Mouse (Mus musculus): ENCODE data around the gene Zcchc17. TPM values are rescaled to one million over a fixed set of nuclear protein-coding genes. Genes with fewer than 3 reads are reported as not detected.

The Zcchc17 gene
- polyA plus RNA-seq, 1 experiment from 2014 or later: 56.5 TPM

DNA sequence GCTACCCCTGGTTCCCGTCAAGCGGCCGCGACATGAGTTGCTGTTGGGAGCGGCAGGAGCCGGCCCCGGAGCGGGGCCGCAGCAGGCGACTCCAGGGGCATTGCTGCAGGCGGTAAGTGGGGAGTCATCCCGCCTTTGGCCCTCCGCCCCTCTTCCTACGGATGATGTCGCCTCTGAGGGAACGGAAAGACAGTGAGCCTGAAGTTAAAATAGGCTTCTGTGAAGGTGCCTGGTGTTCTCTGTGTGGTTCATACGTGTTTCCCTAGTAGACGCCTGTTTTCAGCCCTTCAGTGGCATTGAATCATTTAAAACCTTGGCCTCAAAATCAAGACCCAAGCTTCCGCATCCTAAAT lies 471 bp upstream of the Zcchc17 start:
- peak; percentile 39 for ATAC-seq (replicated peaks; ENCODE audit: insufficient number of reproducible peaks, low FRiP score, low TSS enrichment)
- H3K27ac ChIP-seq (ENCODE audit: low read depth, low read length): peak overlapping the region; percentile 86
- peaks cover 14% of the 10 kb centered on the region for H3K36me3 ChIP-seq (ENCODE audit: control insufficient read depth, insufficient read depth, low read length)
- peak overlapping the region; percentile 84 for H3K4me3 ChIP-seq (ENCODE audit: low read depth, low read length)
- no peaks in the 10 kb centered on the region for H3K9me3 ChIP-seq (replicated peaks; ENCODE audit: control insufficient read depth, low read length)
- WGBS (ENCODE audit: insufficient replicate concordance): under 1% methylated on average over 19 of the region's 19 CpGs
- H3K4me2 ChIP-seq: peak overlapping the region; percentile 89
- H3K9ac ChIP-seq (ENCODE audit: low read depth, low read length): peak overlapping the region; percentile 95
- H3K27me3 ChIP-seq (ENCODE audit: control insufficient read depth, insufficient read depth, low read length): no peaks in the 10 kb centered on the region
- peaks cover 6% of the 10 kb centered on the region for H3K4me1 ChIP-seq (ENCODE audit: control insufficient read depth, insufficient read depth, low read length)

DNA sequence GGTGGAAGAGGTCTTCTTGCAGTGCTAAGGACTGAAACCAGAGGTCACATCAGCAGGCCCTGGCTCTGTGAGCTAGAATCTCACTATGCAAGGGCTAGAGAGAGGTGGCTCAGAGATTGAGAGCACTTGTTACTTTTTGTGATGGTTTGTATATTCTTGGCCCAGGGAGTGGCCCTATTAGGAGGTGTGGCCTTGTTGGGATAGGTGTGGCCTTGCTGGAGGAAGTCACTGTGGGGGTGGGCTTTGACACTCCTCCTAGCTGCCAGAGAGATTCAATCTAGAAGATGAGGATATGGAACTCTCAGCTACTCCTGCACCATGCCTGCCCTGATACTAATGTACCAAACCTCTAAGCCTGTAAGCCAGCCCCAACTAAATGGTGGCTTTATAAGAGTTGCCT lies 1.8 kb downstream of the Zcchc17 start:
- no peak for ATAC-seq (replicated peaks; ENCODE audit: insufficient number of reproducible peaks, low FRiP score, low TSS enrichment)
- Histone ChIP-seq H3K36me3 (ENCODE audit: control insufficient read depth, insufficient read depth, low read length) (0 out of 2 replicates have a peak, but pooled peaks cover 3% of the 10 kb centered on the region), H3K4me2 (0 out of 2 replicates have a peak overlapping the region, but pooled peaks have one; percentile 90), H3K4me1 (ENCODE audit: control insufficient read depth, insufficient read depth, low read length) (peaks cover 6% of the 10 kb centered on the region), H3K27ac (ENCODE audit: low read depth, low read length) (no peak overlapping the region), H3K4me3 (ENCODE audit: low read depth, low read length) (no peak overlapping the region), H3K27me3 (ENCODE audit: control insufficient read depth, insufficient read depth, low read length) (no peaks in the 10 kb centered on the region), H3K9ac (ENCODE audit: low read depth, low read length) (no peak overlapping the region), H3K9me3 (replicated peaks; ENCODE audit: control insufficient read depth, low read length) (no peaks in the 10 kb centered on the region)

DNA sequence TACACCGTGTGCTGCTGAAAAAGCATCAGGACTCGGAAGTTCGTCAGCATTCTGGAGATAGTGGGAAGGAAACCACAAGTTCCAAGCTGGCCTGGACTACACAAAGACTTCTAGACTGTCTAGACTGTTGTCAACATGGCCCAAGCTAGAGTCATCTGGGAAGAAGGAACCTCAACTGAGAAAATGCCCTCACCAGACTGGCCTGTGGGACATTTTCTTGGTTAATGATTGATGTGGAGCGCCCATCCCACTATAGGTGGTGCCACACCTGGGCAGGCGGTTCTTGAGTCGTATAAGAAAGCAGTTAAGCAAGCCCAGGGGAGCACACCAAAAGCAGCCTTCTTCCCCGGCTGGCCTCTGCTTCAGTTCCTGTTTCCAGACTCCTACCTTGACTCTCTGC lies 7.2 kb downstream of the Zcchc17 start:
- WGBS (ENCODE audit: insufficient replicate concordance): 86% methylated on average over 7 of the region's 7 CpGs
- H3K4me2 ChIP-seq: no peak overlapping the region
- ATAC-seq (replicated peaks; ENCODE audit: insufficient number of reproducible peaks, low FRiP score, low TSS enrichment): no peak

DNA sequence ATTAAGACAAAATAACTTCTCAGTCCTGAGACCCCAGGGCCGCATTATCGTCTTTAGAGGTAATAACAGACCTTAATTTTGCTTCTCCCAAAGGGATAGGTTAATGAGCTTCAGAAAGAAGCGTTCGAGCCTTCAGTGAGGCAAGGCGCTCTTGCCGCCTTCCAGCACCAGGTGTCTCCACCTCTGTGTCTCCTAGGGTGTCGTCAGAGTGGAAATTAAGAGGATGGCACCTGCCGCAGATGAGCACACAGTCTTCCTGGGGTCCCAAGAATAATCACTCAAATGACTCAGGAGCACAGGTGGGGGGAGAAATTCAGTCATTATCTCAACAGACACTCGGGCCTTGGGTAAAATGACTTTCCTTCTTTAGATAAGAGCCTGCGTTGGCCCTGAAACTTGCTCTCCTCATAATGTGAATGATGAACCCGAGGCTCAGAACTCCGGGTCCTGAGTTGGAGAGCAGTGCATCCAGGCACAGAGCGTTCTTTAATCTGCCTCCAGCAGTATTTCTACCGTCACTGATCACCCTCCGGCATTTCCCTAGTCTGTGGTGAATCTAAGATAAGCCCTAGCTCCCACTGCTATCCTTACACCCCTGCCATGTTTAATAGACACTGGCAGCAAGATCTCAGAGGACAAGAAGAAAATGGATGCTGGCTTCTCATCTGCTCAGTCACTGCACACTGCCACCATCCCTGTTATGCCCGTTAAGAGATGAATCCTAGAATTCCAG lies 8.9 kb downstream of the Zcchc17 start:
- H3K27ac ChIP-seq (ENCODE audit: low read depth, low read length): no peak overlapping the region
- 81% methylated on average over 16 of the region's 16 CpGs for WGBS (ENCODE audit: insufficient replicate concordance)
- H3K36me3 ChIP-seq (ENCODE audit: control insufficient read depth, insufficient read depth, low read length): peaks cover 24% of the 10 kb centered on the region
- no peaks in the 10 kb centered on the region for H3K9me3 ChIP-seq (replicated peaks; ENCODE audit: control insufficient read depth, low read length)
- H3K4me2 ChIP-seq: no peak overlapping the region
- ATAC-seq (replicated peaks; ENCODE audit: insufficient number of reproducible peaks, low FRiP score, low TSS enrichment): no peak
- no peaks in the 10 kb centered on the region for H3K4me1 ChIP-seq (ENCODE audit: control insufficient read depth, insufficient read depth, low read length)
- no peak overlapping the region for H3K9ac ChIP-seq (ENCODE audit: low read depth, low read length)
- H3K27me3 ChIP-seq (ENCODE audit: control insufficient read depth, insufficient read depth, low read length): no peaks in the 10 kb centered on the region
- H3K4me3 ChIP-seq (ENCODE audit: low read depth, low read length): no peak overlapping the region

More for the DNA sequence above, 7.2 kb downstream of the Zcchc17 start:
- no peaks in the 10 kb centered on the region for H3K27me3 ChIP-seq (ENCODE audit: control insufficient read depth, insufficient read depth, low read length)
- H3K9ac ChIP-seq (ENCODE audit: low read depth, low read length): no peak overlapping the region
- peaks cover 24% of the 10 kb centered on the region for H3K36me3 ChIP-seq (ENCODE audit: control insufficient read depth, insufficient read depth, low read length)
- no peaks in the 10 kb centered on the region for H3K4me1 ChIP-seq (ENCODE audit: control insufficient read depth, insufficient read depth, low read length)
- H3K27ac ChIP-seq (ENCODE audit: low read depth, low read length): no peak overlapping the region
- no peaks in the 10 kb centered on the region for H3K9me3 ChIP-seq (replicated peaks; ENCODE audit: control insufficient read depth, low read length)
- no peak overlapping the region for H3K4me3 ChIP-seq (ENCODE audit: low read depth, low read length)

DNA sequence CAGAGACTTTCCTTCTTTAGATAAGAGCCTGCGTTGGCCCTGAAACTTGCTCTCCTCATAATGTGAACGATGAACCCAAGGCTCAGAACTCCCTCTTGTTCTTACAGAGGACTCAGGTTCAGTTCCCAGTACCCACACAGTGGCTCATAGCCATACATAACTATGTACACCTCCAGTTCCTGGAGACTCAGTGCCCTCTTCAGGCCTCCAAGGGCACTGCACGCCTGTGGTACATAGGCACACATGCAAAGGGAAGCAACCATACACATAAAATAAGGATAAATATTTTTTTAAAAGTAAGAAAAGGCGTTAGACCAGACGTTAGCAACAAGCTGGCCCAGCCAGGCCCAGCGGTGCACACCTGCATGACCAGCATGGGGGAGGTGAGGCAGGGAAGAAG lies 10.1 kb downstream of the Zcchc17 start:
- no peak overlapping the region for H3K9ac ChIP-seq (ENCODE audit: low read depth, low read length)
- H3K9me3 ChIP-seq (replicated peaks; ENCODE audit: control insufficient read depth, low read length): no peaks in the 10 kb centered on the region
- H3K27ac ChIP-seq (ENCODE audit: low read depth, low read length): no peak overlapping the region
- no peaks in the 10 kb centered on the region for H3K27me3 ChIP-seq (ENCODE audit: control insufficient read depth, insufficient read depth, low read length)
- WGBS (ENCODE audit: insufficient replicate concordance): 92% methylated on average over 6 of the region's 6 CpGs
- H3K36me3 ChIP-seq (ENCODE audit: control insufficient read depth, insufficient read depth, low read length): peaks cover 24% of the 10 kb centered on the region
- no peak for ATAC-seq (replicated peaks; ENCODE audit: insufficient number of reproducible peaks, low FRiP score, low TSS enrichment)
- no peak overlapping the region for H3K4me2 ChIP-seq
- H3K4me1 ChIP-seq (ENCODE audit: control insufficient read depth, insufficient read depth, low read length): no peaks in the 10 kb centered on the region
- no peak overlapping the region for H3K4me3 ChIP-seq (ENCODE audit: low read depth, low read length)

DNA sequence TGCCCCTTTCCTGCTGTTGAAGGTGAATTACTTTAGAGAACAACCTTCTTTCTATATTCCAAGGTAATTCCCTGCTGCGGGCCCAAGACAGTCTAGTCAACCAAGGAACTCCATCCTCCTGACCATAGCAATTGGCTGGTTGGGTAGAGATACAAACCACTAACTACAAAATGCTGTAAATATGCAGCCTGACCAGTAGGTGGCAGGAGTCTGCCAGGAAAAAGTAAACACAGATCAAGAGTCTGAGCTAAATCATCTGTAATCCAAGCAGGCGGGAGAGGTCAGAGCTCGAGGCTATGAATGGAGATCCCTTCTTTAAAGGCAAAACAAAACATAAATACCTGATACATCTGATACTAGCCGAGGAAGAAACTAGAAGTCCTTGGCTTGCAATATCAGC lies 18.1 kb downstream of the Zcchc17 start:
- Histone ChIP-seq H3K4me3 (ENCODE audit: low read depth, low read length) (no peak overlapping the region), H3K27me3 (ENCODE audit: control insufficient read depth, insufficient read depth, low read length) (no peaks in the 10 kb centered on the region), H3K27ac (ENCODE audit: low read depth, low read length) (no peak overlapping the region), H3K9me3 (replicated peaks; ENCODE audit: control insufficient read depth, low read length) (no peaks in the 10 kb centered on the region), H3K4me1 (ENCODE audit: control insufficient read depth, insufficient read depth, low read length) (no peaks in the 10 kb centered on the region), H3K36me3 (ENCODE audit: control insufficient read depth, insufficient read depth, low read length) (peaks cover 11% of the 10 kb centered on the region), H3K4me2 (no peak overlapping the region), H3K9ac (ENCODE audit: low read depth, low read length) (no peak overlapping the region)
- no peak for ATAC-seq (replicated peaks; ENCODE audit: insufficient number of reproducible peaks, low FRiP score, low TSS enrichment)
- WGBS (ENCODE audit: insufficient replicate concordance): 32% methylated on average over 4 of the region's 4 CpGs

DNA sequence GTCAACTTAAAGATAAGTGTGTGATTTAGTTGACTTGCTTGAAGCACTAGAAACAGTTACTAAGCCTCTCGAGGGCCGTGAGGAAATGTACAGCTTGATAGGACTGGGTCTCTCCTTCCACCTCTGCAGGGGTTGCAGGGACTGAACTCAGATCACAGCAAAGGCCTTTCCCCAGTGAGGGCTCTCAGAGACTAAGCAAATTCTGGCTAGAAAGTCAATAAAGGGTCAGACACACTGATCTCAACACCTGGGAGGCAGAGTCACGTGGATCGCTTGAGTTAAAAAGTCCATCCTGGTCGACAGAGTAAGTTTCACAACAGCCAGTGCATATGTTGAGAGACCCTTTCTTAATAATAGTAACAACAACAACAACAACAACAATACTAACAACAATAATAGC lies 23.9 kb downstream of the Zcchc17 start:
- no peak for ATAC-seq (replicated peaks; ENCODE audit: insufficient number of reproducible peaks, low FRiP score, low TSS enrichment)
- Histone ChIP-seq H3K4me1 (ENCODE audit: control insufficient read depth, insufficient read depth, low read length) (no peaks in the 10 kb centered on the region), H3K27me3 (ENCODE audit: control insufficient read depth, insufficient read depth, low read length) (no peaks in the 10 kb centered on the region), H3K9ac (ENCODE audit: low read depth, low read length) (no peak overlapping the region), H3K4me3 (ENCODE audit: low read depth, low read length) (no peak overlapping the region), H3K36me3 (ENCODE audit: control insufficient read depth, insufficient read depth, low read length) (peaks cover 15% of the 10 kb centered on the region), H3K27ac (ENCODE audit: low read depth, low read length) (no peak overlapping the region), H3K9me3 (replicated peaks; ENCODE audit: control insufficient read depth, low read length) (no peaks in the 10 kb centered on the region), H3K4me2 (no peak overlapping the region)
- 82% methylated on average over 5 of the region's 5 CpGs for WGBS (ENCODE audit: insufficient replicate concordance)

DNA sequence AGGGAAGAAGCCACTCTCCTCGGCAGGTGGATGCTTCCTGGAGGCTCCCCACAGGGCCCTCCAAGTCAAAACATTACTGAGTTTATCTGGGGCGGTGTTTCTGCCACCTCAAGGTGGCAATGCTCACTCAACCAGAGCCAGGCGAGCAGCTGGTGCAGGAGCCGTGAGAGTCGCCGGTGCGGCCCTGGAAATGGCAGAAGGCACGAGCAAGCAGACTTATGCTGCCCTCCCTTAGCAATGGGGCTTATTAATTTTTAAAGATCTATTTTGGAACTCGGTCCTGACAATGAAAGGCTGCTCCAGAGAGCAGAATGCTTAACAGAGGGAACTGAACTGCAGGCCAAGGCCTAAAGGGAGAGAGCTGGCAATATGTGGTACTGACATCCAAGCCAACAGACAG lies 32.4 kb downstream of the Zcchc17 start:
- Histone ChIP-seq H3K9ac (ENCODE audit: low read depth, low read length) (no peak overlapping the region), H3K9me3 (replicated peaks; ENCODE audit: control insufficient read depth, low read length) (no peaks in the 10 kb centered on the region), H3K36me3 (ENCODE audit: control insufficient read depth, insufficient read depth, low read length) (peaks cover 15% of the 10 kb centered on the region), H3K4me2 (no peak overlapping the region), H3K4me1 (ENCODE audit: control insufficient read depth, insufficient read depth, low read length) (peaks cover 11% of the 10 kb centered on the region), H3K27me3 (ENCODE audit: control insufficient read depth, insufficient read depth, low read length) (no peaks in the 10 kb centered on the region), H3K27ac (ENCODE audit: low read depth, low read length) (no peak overlapping the region), H3K4me3 (ENCODE audit: low read depth, low read length) (no peak overlapping the region)
- ATAC-seq (replicated peaks; ENCODE audit: insufficient number of reproducible peaks, low FRiP score, low TSS enrichment): no peak
- WGBS (ENCODE audit: insufficient replicate concordance): 83% methylated on average over 9 of the region's 9 CpGs

DNA sequence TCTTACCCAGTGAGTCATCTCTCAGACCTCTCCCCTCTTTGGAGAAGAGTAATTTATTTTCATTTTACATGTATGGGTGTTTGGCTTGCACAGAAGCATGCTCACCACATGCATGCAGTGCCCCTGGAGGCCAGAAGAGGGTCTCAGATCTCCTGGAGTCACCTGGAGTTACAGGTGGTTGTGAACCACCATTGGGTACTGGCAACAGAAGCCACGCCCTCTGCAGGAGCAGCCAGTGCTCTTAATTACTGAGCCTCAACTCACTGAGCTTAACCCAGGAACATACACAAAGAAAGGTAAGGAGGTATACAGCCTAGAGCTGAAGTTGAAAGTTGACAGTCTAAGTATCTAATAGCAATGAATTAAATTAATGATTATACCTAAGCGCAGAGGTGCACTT lies 34.3 kb downstream of the Zcchc17 start:
- Histone ChIP-seq H3K4me3 (ENCODE audit: low read depth, low read length) (no peak overlapping the region), H3K9ac (ENCODE audit: low read depth, low read length) (no peak overlapping the region), H3K27me3 (ENCODE audit: control insufficient read depth, insufficient read depth, low read length) (no peaks in the 10 kb centered on the region), H3K9me3 (replicated peaks; ENCODE audit: control insufficient read depth, low read length) (no peaks in the 10 kb centered on the region), H3K4me2 (no peak overlapping the region), H3K27ac (ENCODE audit: low read depth, low read length) (no peak overlapping the region), H3K36me3 (ENCODE audit: control insufficient read depth, insufficient read depth, low read length) (peaks cover 15% of the 10 kb centered on the region), H3K4me1 (ENCODE audit: control insufficient read depth, insufficient read depth, low read length) (peaks cover 14% of the 10 kb centered on the region)
- 98% methylated on average over 2 of the region's 2 CpGs for WGBS (ENCODE audit: insufficient replicate concordance)
- no peak for ATAC-seq (replicated peaks; ENCODE audit: insufficient number of reproducible peaks, low FRiP score, low TSS enrichment)
